Mouse (Mus musculus): ENCODE data around the gene Paox. TPM values are rescaled to one million over a fixed set of nuclear protein-coding genes. Genes with fewer than 3 reads are reported as not detected.

Paox gene
- polyA plus RNA-seq, 1 experiment = 11.6 TPM

DNA sequence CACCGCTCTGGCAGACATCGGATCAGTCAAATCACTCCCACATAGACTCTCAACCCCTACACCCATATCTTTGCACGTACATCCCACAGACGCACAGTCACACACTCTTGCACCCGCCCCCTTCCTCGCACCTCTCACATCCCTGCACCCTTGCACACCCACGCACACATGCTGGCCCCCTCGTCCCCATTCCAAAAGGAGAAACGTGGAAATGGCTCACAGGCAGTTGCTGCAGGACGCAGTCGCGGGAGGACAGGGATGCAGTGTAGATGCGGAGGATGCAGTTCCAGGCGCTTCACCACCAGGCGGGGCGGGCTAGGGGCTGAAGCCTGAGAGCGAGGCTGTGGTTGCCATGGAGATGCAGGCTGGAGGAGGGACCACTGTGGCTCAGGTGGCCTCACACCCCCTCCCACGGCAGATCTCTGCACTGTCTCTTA is 33.3 kb upstream of the Paox start, which contains the start of gene Caly:
Caly (minus strand) TSS at position 307 of the 437 bp plus-strand sequence.
- WGBS = 11% methylated on average over 18 of the region's 18 CpGs
- Histone ChIP-seq H3K27ac (ENCODE audit: control insufficient read depth, insufficient read depth, low read depth, low read length, poor library complexity) (no peak within 1 kb of the TSS), H3K4me3 (replicated peaks; ENCODE audit: control insufficient read depth, low read depth, low read length) (no peak within 1 kb of the TSS), H3K4me1 (ENCODE audit: control insufficient read depth, insufficient read depth, low read length) (no peaks in the 10 kb centered on the region)
- TF ChIP-seq CTCF (IDR thresholded peaks at IDR 0.05; ENCODE audit: control insufficient read depth, insufficient read depth, low read length) = no peak
- TF ChIP-seq POLR2A (IDR thresholded peaks at IDR 0.05; ENCODE audit: borderline replicate concordance, control insufficient read depth, low read depth, low read length) = no peak

DNA sequence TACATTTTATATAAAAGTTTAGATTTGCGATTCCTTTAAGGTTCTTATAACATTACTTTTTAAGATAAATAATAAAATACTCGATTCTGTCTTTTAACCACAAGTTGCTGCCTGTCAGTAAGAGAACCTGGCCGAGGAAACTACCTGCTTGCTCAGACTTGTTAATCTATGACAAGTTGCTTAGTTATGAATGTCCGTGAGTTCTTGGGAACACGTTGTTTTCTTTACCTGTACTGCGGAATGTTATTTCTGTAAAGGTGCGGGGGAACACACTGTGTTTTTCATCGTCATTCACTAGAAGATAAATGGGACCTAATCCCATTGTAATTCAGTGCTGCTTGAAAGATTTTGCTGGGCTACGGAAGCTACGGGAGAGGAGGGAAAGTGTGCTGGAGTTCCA is 25.0 kb upstream of the Paox start:
- no peak overlapping the region for H3K4me3 ChIP-seq (replicated peaks; ENCODE audit: control insufficient read depth, low read depth, low read length)
- H3K4me1 ChIP-seq (ENCODE audit: control insufficient read depth, insufficient read depth, low read length) = no peaks in the 10 kb centered on the region
- no peak overlapping the region for H3K27ac ChIP-seq (ENCODE audit: control insufficient read depth, insufficient read depth, low read depth, low read length, poor library complexity)
- WGBS = 79% methylated on average over 10 of the region's 10 CpGs
- TF ChIP-seq POLR2A (IDR thresholded peaks at IDR 0.05; ENCODE audit: borderline replicate concordance, control insufficient read depth, low read depth, low read length) = no peak
- TF ChIP-seq CTCF (IDR thresholded peaks at IDR 0.05; ENCODE audit: control insufficient read depth, insufficient read depth, low read length) = no peak

DNA sequence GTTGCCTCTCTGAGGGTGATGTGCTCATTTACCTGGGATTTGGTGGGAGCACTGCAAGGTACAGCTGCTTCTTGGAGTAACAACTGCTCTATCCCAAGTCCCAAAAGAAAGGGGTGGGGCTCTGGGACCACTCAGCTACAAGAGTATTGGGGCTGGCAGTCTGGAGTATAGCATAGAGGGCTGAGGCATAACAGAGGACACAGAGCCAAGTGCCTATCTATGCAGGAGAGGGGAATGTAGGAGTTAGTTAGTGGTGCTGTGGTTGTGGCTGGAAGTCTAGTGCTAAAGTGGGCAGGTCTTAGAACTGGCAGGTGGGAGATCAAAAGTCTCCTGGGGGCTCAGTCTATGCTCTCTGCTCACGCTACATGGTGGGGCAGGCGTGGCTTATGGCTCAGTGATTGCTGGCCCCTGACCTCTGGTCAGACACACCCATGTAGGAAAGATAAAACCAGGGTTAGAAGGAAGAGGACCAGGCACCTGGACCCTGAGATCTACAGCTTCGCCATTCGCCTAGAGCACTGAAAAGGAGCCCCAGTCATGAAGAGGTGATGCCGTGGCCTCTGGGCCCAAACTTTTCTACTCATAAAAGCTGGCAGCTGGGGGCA is 22.6 kb upstream of the Paox start, which contains the start of gene Prap1:
Prap1 (plus strand) TSS at position 472 of the 605 bp plus-strand sequence.
- Histone ChIP-seq H3K27ac (ENCODE audit: control insufficient read depth, insufficient read depth, low read depth, low read length, poor library complexity) (no peak within 1 kb of the TSS), H3K4me3 (replicated peaks; ENCODE audit: control insufficient read depth, low read depth, low read length) (no peak within 1 kb of the TSS), H3K4me1 (ENCODE audit: control insufficient read depth, insufficient read depth, low read length) (no peaks in the 10 kb centered on the region)
- 68% methylated on average over 5 of the region's 5 CpGs for WGBS
- TF ChIP-seq POLR2A (IDR thresholded peaks at IDR 0.05; ENCODE audit: borderline replicate concordance, control insufficient read depth, low read depth, low read length) = no peak
- no peak for TF ChIP-seq CTCF (IDR thresholded peaks at IDR 0.05; ENCODE audit: control insufficient read depth, insufficient read depth, low read length)

DNA sequence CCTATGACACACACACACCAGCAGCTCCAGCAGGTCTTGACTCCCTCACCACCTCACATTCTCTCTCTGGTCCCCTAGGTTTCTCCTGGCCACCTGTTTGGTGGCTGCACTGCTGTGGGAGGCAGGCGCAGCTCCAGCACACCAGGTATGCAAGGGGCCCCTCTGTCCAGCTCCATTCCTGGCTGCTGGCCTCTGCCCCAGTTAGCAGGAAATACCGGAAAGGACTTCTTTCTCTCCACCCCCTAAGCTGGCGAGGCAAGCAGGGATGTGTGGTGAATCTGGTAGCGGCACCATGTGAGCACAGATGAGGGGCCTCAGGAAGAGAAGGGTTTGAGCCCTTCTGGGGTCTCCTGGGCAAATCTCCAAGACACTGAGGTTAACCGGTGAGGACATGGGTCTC is 20.6 kb upstream of the Paox start:
- no peak overlapping the region for H3K4me3 ChIP-seq (replicated peaks; ENCODE audit: control insufficient read depth, low read depth, low read length)
- no peak for TF ChIP-seq CTCF (IDR thresholded peaks at IDR 0.05; ENCODE audit: control insufficient read depth, insufficient read depth, low read length)
- TF ChIP-seq POLR2A (IDR thresholded peaks at IDR 0.05; ENCODE audit: borderline replicate concordance, control insufficient read depth, low read depth, low read length) = no peak
- no peak overlapping the region for H3K27ac ChIP-seq (ENCODE audit: control insufficient read depth, insufficient read depth, low read depth, low read length, poor library complexity)
- 61% methylated on average over 5 of the region's 5 CpGs for WGBS
- no peaks in the 10 kb centered on the region for H3K4me1 ChIP-seq (ENCODE audit: control insufficient read depth, insufficient read depth, low read length)

DNA sequence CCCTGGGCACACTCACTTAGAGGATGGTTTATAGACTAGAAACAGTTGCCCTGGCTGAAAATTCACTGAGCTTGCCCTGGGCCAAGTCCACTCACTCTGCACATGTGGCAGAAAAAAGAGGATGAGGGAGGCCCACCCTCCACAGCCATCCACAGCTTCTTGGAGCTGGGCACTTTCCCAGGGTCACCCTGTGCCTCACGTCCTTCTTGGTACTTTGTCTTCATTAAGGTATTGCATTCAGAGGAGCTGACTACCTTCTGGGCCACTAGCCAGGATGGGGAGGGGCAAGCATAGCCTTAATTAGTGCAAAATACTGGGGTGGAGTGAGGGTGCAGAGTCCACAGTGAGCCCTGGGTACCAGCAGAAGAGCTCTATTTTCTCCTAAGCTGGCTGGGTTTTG is 20.0 kb upstream of the Paox start:
- no peak overlapping the region for H3K27ac ChIP-seq (ENCODE audit: control insufficient read depth, insufficient read depth, low read depth, low read length, poor library complexity)
- no peaks in the 10 kb centered on the region for H3K4me1 ChIP-seq (ENCODE audit: control insufficient read depth, insufficient read depth, low read length)
- TF ChIP-seq CTCF (IDR thresholded peaks at IDR 0.05; ENCODE audit: control insufficient read depth, insufficient read depth, low read length) (no peak), POLR2A (IDR thresholded peaks at IDR 0.05; ENCODE audit: borderline replicate concordance, control insufficient read depth, low read depth, low read length) (no peak)

DNA sequence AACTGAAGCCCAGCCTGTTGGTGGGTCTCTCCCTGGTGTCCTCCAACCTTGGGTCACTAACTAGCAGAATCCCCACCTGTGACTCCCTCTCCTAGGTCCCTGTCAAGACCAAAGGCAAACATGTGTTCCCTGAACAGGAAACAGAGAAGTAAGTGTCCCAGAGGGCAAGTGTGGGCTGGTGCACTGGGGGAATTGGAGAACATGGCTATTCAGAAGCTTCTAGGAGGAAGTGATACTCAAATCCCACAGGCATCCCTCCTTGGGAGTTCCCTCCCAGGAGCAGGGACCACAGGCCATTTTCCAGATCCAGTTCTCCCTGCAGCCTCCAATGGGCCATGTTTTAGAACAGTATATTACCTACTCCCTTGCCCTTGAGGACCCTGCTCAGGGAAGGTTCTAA is 19.5 kb upstream of the Paox start:
- TF ChIP-seq POLR2A (IDR thresholded peaks at IDR 0.05; ENCODE audit: borderline replicate concordance, control insufficient read depth, low read depth, low read length) (no peak), CTCF (IDR thresholded peaks at IDR 0.05; ENCODE audit: control insufficient read depth, insufficient read depth, low read length) (no peak)
- Histone ChIP-seq H3K4me1 (ENCODE audit: control insufficient read depth, insufficient read depth, low read length) (no peaks in the 10 kb centered on the region), H3K4me3 (replicated peaks; ENCODE audit: control insufficient read depth, low read depth, low read length) (no peak overlapping the region), H3K27ac (ENCODE audit: control insufficient read depth, insufficient read depth, low read depth, low read length, poor library complexity) (no peak overlapping the region)

More for the DNA sequence above, 20.0 kb upstream of the Paox start:
- H3K4me3 ChIP-seq (replicated peaks; ENCODE audit: control insufficient read depth, low read depth, low read length) = no peak overlapping the region
- WGBS = 42% methylated on average over 1 of the region's 1 CpGs

DNA sequence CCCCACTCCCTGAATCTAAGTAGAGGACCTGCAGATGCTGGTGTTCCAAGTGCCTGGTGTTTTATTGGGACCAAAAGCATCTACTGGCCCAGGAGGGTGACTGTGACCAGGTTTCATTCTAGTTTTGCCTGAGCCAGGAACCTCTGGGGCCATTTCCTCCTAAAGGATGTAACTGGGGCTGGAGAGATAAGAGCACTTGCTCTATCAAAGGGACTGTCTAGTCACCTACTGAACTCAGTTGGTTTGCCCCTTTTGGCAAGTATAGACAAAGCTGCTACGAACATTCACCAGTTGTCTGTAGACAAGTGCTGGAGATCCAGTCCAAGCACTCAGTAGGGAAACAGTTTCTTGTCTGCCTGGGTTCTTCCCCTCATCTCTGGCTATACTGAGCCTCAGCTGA is 17.1 kb upstream of the Paox start:
- Histone ChIP-seq H3K4me3 (replicated peaks; ENCODE audit: control insufficient read depth, low read depth, low read length) (no peak overlapping the region), H3K27ac (ENCODE audit: control insufficient read depth, insufficient read depth, low read depth, low read length, poor library complexity) (no peak overlapping the region), H3K4me1 (ENCODE audit: control insufficient read depth, insufficient read depth, low read length) (peaks cover 2% of the 10 kb centered on the region)
- TF ChIP-seq CTCF (IDR thresholded peaks at IDR 0.05; ENCODE audit: control insufficient read depth, insufficient read depth, low read length) (no peak), POLR2A (IDR thresholded peaks at IDR 0.05; ENCODE audit: borderline replicate concordance, control insufficient read depth, low read depth, low read length) (no peak)
- WGBS = 43% methylated on average over 1 of the region's 1 CpGs

DNA sequence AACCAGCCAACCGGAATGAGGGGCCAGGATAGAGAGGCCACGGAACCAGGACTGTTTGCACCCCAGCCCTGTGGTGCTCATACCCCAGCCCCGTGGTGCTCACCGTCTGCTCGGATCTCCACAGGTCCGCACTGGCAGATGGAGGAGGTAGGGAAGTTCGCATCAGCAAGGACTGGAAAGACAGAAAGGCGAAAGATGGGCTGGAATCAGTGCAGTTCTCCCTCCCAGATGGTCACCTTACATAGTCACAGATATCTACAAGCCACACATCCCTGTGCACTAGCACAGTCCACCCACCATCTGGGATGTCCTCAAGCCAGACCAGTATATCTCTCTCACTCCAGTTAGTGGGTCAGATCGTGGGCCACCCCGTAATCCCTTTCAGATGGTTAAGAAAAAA is 14.1 kb upstream of the Paox start:
- H3K4me1 ChIP-seq (ENCODE audit: control insufficient read depth, insufficient read depth, low read length) = peaks cover 2% of the 10 kb centered on the region
- no peak for TF ChIP-seq POLR2A (IDR thresholded peaks at IDR 0.05; ENCODE audit: borderline replicate concordance, control insufficient read depth, low read depth, low read length)
- no peak for TF ChIP-seq CTCF (IDR thresholded peaks at IDR 0.05; ENCODE audit: control insufficient read depth, insufficient read depth, low read length)
- H3K4me3 ChIP-seq (replicated peaks; ENCODE audit: control insufficient read depth, low read depth, low read length) = no peak overlapping the region
- 86% methylated on average over 10 of the region's 10 CpGs for WGBS
- no peak overlapping the region for H3K27ac ChIP-seq (ENCODE audit: control insufficient read depth, insufficient read depth, low read depth, low read length, poor library complexity)

Measured in bone marrow, adult 2 months (tissue).